Mouse (Mus musculus) small intestine, adult 2 months (tissue): ENCODE measurements around the gene Foxj2.

Experiments used
- CTCF ChIP-seq: fragments of 200-500 bp; IDR thresholded peaks from 2 replicates; pipeline ENCODE4 v1.5.1; 2012; ENCODE audit warnings: low read depth, mild to moderate bottlenecking, control low read depth, inconsistent platforms, low read length, moderate library complexity, mixed read lengths; ENCODE audit not compliant: insufficient replicate concordance, insufficient read length; ENCODE audit errors: extremely low read depth
- POLR2A ChIP-seq: fragments of 200-500 bp; IDR thresholded peaks from 2 replicates; pipeline ENCODE4 v1.6.1; 2012; ENCODE audit warnings: low read depth, mild to moderate bottlenecking, control low read depth, inconsistent platforms, low read length, moderate library complexity

DNA sequence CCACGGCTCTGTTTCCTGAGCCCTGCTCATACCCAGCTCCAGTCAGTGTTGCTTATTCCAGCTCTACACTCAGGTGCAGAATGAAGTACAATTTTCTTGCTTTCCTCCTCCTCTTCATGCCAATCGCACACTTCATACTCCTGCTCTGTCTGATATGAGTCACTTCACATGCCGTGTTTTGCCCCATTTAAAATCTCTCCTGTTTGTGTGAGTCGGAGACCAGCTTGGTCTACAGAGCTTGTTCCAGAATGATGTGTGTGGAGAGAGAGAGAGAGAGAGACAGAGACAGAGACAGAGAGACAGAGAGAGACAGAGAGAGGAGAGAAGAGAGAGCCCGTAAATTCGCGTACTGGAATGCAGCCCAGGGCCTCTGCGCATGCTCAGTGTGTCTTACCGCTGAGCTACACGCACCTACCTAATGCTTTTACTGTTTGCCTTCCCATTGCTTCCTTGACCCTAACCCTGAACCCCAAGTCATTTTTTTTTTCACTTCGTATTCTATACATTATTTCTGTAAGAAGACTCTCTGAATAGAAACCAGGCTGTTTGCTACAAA, 48.9 kb upstream of the Foxj2 start:
- TF ChIP-seq POLR2A, result no peak
- TF ChIP-seq CTCF, result no peak
